Mouse (Mus musculus): ENCODE data around the gene Psors1c2. TPM values are rescaled to one million over a fixed set of nuclear protein-coding genes. Genes with fewer than 3 reads are reported as not detected.
A peak's percentile ranks its signal among the peaks of the same experiment; 100 is the strongest.

Gene Psors1c2
- total RNA-seq, 1 experiment from 2014 or later, result not detected

- ATAC-seq (replicated peaks in 1 of 2; ENCODE audit: insufficient read depth in 1 of 2, low FRiP score in 2 of 2, low TSS enrichment in 1 of 2, low read depth in 1 of 2, poor library complexity in 2 of 2, severe bottlenecking in 2 of 2), result no peak
Observed at GRCm38 (mm10) chr17:35514756-35515155, 18.2 kb upstream of the Psors1c2 start.

GRCm38 (mm10) chr17:35515911-35516640 lies 16.9 kb upstream of the Psors1c2 start:
- ATAC-seq (replicated peaks in 1 of 2; ENCODE audit: insufficient read depth in 1 of 2, low FRiP score in 2 of 2, low TSS enrichment in 1 of 2, low read depth in 1 of 2, poor library complexity in 2 of 2, severe bottlenecking in 2 of 2), result no peak; a peak in 1 of 4 replicates

GRCm38 (mm10) chr17:35516652-35517500 lies 16.1 kb upstream of the Psors1c2 start, which contains the start of the genes Tcf19 and Cchcr1:
Tcf19 (minus strand) TSS chr17:35516824.
Cchcr1 (plus strand) TSS chr17:35517100.
- ATAC-seq (replicated peaks in 1 of 2; ENCODE audit: insufficient read depth in 1 of 2, low FRiP score in 2 of 2, low TSS enrichment in 1 of 2, low read depth in 1 of 2, poor library complexity in 2 of 2, severe bottlenecking in 2 of 2), result peak; percentile 95

- ATAC-seq (replicated peaks in 1 of 2; ENCODE audit: insufficient read depth in 1 of 2, low FRiP score in 2 of 2, low TSS enrichment in 1 of 2, low read depth in 1 of 2, poor library complexity in 2 of 2, severe bottlenecking in 2 of 2), result no peak
Observed at GRCm38 (mm10) chr17:35517526-35517925, 15.5 kb upstream of the Psors1c2 start.

- no peak for ATAC-seq (replicated peaks in 1 of 2; ENCODE audit: insufficient read depth in 1 of 2, low FRiP score in 2 of 2, low TSS enrichment in 1 of 2, low read depth in 1 of 2, poor library complexity in 2 of 2, severe bottlenecking in 2 of 2)
Observed at GRCm38 (mm10) chr17:35524354-35524753, 8.6 kb upstream of the Psors1c2 start.

GRCm38 (mm10) chr17:35526644-35527043 lies 6.4 kb upstream of the Psors1c2 start:
- peak in 1 of 2 experiments; percentile 51; a peak in 1 of 4 replicates for ATAC-seq (replicated peaks in 1 of 2; ENCODE audit: insufficient read depth in 1 of 2, low FRiP score in 2 of 2, low TSS enrichment in 1 of 2, low read depth in 1 of 2, poor library complexity in 2 of 2, severe bottlenecking in 2 of 2)

- ATAC-seq (replicated peaks in 1 of 2; ENCODE audit: insufficient read depth in 1 of 2, low FRiP score in 2 of 2, low TSS enrichment in 1 of 2, low read depth in 1 of 2, poor library complexity in 2 of 2, severe bottlenecking in 2 of 2), result no peak
Observed at GRCm38 (mm10) chr17:35532360-35532759, 641 bp upstream of the Psors1c2 start.

GRCm38 (mm10) chr17:35534343-35534742 lies 1.3 kb downstream of the Psors1c2 start:
- ATAC-seq (replicated peaks in 1 of 2; ENCODE audit: insufficient read depth in 1 of 2, low FRiP score in 2 of 2, low TSS enrichment in 1 of 2, low read depth in 1 of 2, poor library complexity in 2 of 2, severe bottlenecking in 2 of 2), result peak; percentile 70 to 81; a peak in 2 of 4 replicates

- no peak for ATAC-seq (replicated peaks in 1 of 2; ENCODE audit: insufficient read depth in 1 of 2, low FRiP score in 2 of 2, low TSS enrichment in 1 of 2, low read depth in 1 of 2, poor library complexity in 2 of 2, severe bottlenecking in 2 of 2)
Observed at GRCm38 (mm10) chr17:35537421-35537820, 4.4 kb downstream of the Psors1c2 start.

GRCm38 (mm10) chr17:35538476-35538875 lies 5.5 kb downstream of the Psors1c2 start:
- ATAC-seq (replicated peaks in 1 of 2; ENCODE audit: insufficient read depth in 1 of 2, low FRiP score in 2 of 2, low TSS enrichment in 1 of 2, low read depth in 1 of 2, poor library complexity in 2 of 2, severe bottlenecking in 2 of 2), result no peak

- ATAC-seq (replicated peaks in 1 of 2; ENCODE audit: insufficient read depth in 1 of 2, low FRiP score in 2 of 2, low TSS enrichment in 1 of 2, low read depth in 1 of 2, poor library complexity in 2 of 2, severe bottlenecking in 2 of 2), result no peak
Observed at GRCm38 (mm10) chr17:35539540-35539939, 6.5 kb downstream of the Psors1c2 start.

- ATAC-seq (replicated peaks in 1 of 2; ENCODE audit: insufficient read depth in 1 of 2, low FRiP score in 2 of 2, low TSS enrichment in 1 of 2, low read depth in 1 of 2, poor library complexity in 2 of 2, severe bottlenecking in 2 of 2), result no peak
Observed at GRCm38 (mm10) chr17:35542761-35543411, 9.9 kb downstream of the Psors1c2 start.

- no peak for ATAC-seq (replicated peaks in 1 of 2; ENCODE audit: insufficient read depth in 1 of 2, low FRiP score in 2 of 2, low TSS enrichment in 1 of 2, low read depth in 1 of 2, poor library complexity in 2 of 2, severe bottlenecking in 2 of 2)
Observed at GRCm38 (mm10) chr17:35543412-35543861, 10.4 kb downstream of the Psors1c2 start.

- ATAC-seq (replicated peaks in 1 of 2; ENCODE audit: insufficient read depth in 1 of 2, low FRiP score in 2 of 2, low TSS enrichment in 1 of 2, low read depth in 1 of 2, poor library complexity in 2 of 2, severe bottlenecking in 2 of 2), result no peak
Observed at GRCm38 (mm10) chr17:35544001-35544400, 11.0 kb downstream of the Psors1c2 start.

- peak; percentile 55; a peak in 1 of 4 replicates for ATAC-seq (replicated peaks in 1 of 2; ENCODE audit: insufficient read depth in 1 of 2, low FRiP score in 2 of 2, low TSS enrichment in 1 of 2, low read depth in 1 of 2, poor library complexity in 2 of 2, severe bottlenecking in 2 of 2)
Observed at GRCm38 (mm10) chr17:35544680-35545079, 11.7 kb downstream of the Psors1c2 start.

- no peak for ATAC-seq (replicated peaks in 1 of 2; ENCODE audit: insufficient read depth in 1 of 2, low FRiP score in 2 of 2, low TSS enrichment in 1 of 2, low read depth in 1 of 2, poor library complexity in 2 of 2, severe bottlenecking in 2 of 2)
Observed at GRCm38 (mm10) chr17:35547465-35547864, 14.5 kb downstream of the Psors1c2 start.

- no peak for ATAC-seq (replicated peaks in 1 of 2; ENCODE audit: insufficient read depth in 1 of 2, low FRiP score in 2 of 2, low TSS enrichment in 1 of 2, low read depth in 1 of 2, poor library complexity in 2 of 2, severe bottlenecking in 2 of 2)
Observed at GRCm38 (mm10) chr17:35548636-35549035, 15.6 kb downstream of the Psors1c2 start.

Measured in hematopoietic stem cell, adult 5-6 weeks (primary cell).